ENCODE assay signal across 8 mouse cellular contexts in the genomic region with DNA sequence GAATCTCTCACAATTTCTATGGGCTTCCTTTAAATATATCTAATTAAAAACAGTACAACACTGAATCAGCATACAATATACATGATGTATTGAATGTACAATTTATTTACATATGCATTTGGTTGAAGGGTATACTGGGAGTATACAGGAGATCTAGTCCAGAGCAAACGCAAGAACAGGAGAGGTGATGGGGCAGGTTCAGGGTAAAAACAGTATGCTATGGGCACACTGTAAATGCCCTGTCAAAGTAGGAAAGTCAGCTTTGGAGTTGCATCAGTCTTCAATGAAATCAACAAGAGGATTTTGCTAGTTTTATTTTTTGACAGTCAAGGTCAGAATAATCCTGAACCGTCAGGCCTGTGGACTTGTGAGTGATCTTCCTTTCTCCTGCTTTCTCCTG. TPM values are rescaled to one million over a fixed set of nuclear protein-coding genes. Genes with fewer than 3 reads are reported as not detected.
DNase-seq lines count a peak whose midpoint lies in the region; ATAC-seq and TF ChIP-seq lines count a peak whose summit lies in the region.

No protein-coding gene starts in this region.

- WGBS in forebrain, postnatal 0 days, result 64% methylated on average over 2 of the region's 2 CpGs

- H3K27me3 ChIP-seq in E14TG2a.4 (ENCODE audit: insufficient read depth, low read length), result no peaks in the 10 kb centered on the region
- H3K27me3 ChIP-seq in forebrain, postnatal 0 days (ENCODE audit: insufficient read depth, low read length), result no peaks in the 10 kb centered on the region

- no peak for TF ChIP-seq CTCF in gastrocnemius, adult 2 months (IDR thresholded peaks at IDR 0.05)
- no peak for TF ChIP-seq CTCF in E14TG2a.4 (conservative IDR thresholded peaks at IDR 0.05; ENCODE audit: low read length)
- TF ChIP-seq CTCF in forebrain, postnatal 0 days (IDR thresholded peaks at IDR 0.05; ENCODE audit: low read depth), result no peak

- H3K9ac ChIP-seq in forebrain, postnatal 0 days, result peak overlapping the region; percentile 75

- intact Hi-C loops in gastrocnemius, adult 2 months (cut with DNase I), result loop anchor here (10.0 kb wide), 1 partner anchor 208 kb away; the partner anchor contains the start of genes Gm6899 and Vrk2

- no peaks in the 10 kb centered on the region for H3K9me3 ChIP-seq in E14TG2a.4 (ENCODE audit: low read length)
- H3K9me3 ChIP-seq in forebrain, postnatal 0 days (ENCODE audit: low read length), result no peaks in the 10 kb centered on the region

- H3K4me1 ChIP-seq in E14TG2a.4 (replicated peaks; ENCODE audit: low read depth, low read length), result peaks cover 28% of the 10 kb centered on the region
- H3K4me1 ChIP-seq in forebrain, postnatal 0 days (ENCODE audit: insufficient read depth), result 0 out of 2 replicates have a peak, but pooled peaks cover 3% of the 10 kb centered on the region

- H3K4me2 ChIP-seq in forebrain, postnatal 0 days (ENCODE audit: low read depth), result peak overlapping the region; percentile 65

- ATAC-seq in forebrain, postnatal 0 days, result no peak
- ATAC-seq in megakaryocyte, adult 5-6 weeks (ENCODE audit: poor library complexity, severe bottlenecking), result 0 out of 2 replicates have a peak, but pooled peaks have one; percentile 5

- no peak for DNase-seq in gastrocnemius, adult 2 months
- no peak for DNase-seq in gastrocnemius, adult 18-20 months (ENCODE audit: low spot score)
- DNase-seq in forebrain, postnatal 0 days, result no peak
- no peak for DNase-seq in urinary bladder, postnatal 25 days (ENCODE audit: low spot score)
- DNase-seq in layer of hippocampus, postnatal 14 days (ENCODE audit: low spot score in 2 of 2), result no peak
- no peak for DNase-seq in urinary bladder, postnatal 10 days (ENCODE audit: low spot score)

- H3K36me3 ChIP-seq in E14TG2a.4 (ENCODE audit: insufficient read depth, low read length), result no peaks in the 10 kb centered on the region
- no peaks in the 10 kb centered on the region for H3K36me3 ChIP-seq in forebrain, postnatal 0 days (ENCODE audit: insufficient read depth)

- H3K27ac ChIP-seq in gastrocnemius, adult 2 months, result peak overlapping the region; percentile 95
- peak overlapping the region; percentile 88 for H3K27ac ChIP-seq in forebrain, postnatal 0 days (ENCODE audit: low read depth, low read length)

- H3K4me3 ChIP-seq in gastrocnemius, adult 2 months, result peak overlapping the region; percentile 89
- peak overlapping the region; percentile 87 for H3K4me3 ChIP-seq in E14TG2a.4 (replicated peaks; ENCODE audit: low read length)
- H3K4me3 ChIP-seq in forebrain, postnatal 0 days (ENCODE audit: low read depth, low read length), result peak overlapping the region; percentile 75

RNA-seq across cellular contexts. Expression of gene Fancl, which starts 0.7 kb away (rescaled TPM):
- 1 to 10 TPM; 3.2 to 4.6 TPM for total RNA-seq in gastrocnemius, adult 2 months (2021)
- total RNA-seq in gastrocnemius, adult 18-20 months (2021), result 1 to 10 TPM; 3.0 to 4.9 TPM
- total RNA-seq in forebrain, postnatal 0 days (2014; rRNA removed), result 13.6 and 14.3 TPM in 2 replicates
- 15.6 and 16.3 TPM in 2 replicates for polyA plus RNA-seq in forebrain, postnatal 0 days (2015; fragmentation: Nextera tagmentation; extraction: Ambion mirVana)
- 23.4 and 26.4 TPM in 2 replicates for total RNA-seq in megakaryocyte, adult 5-6 weeks (2015)
- 44.8 and 48.2 TPM in 2 replicates for total RNA-seq in megakaryocyte, adult 5-6 weeks (2017)
- 10 to 100 TPM in 1 of 2 experiments, 1 to 10 TPM in 1; 7.9 to 11.2 TPM for total RNA-seq in layer of hippocampus, postnatal 14 days (2021)
